ENCODE assay signal across 15 mouse cellular contexts in genomic region chr17:31817815-31818214, GRCm38 (mm10). TPM values are rescaled to one million over a fixed set of nuclear protein-coding genes. Genes with fewer than 3 reads are reported as not detected.
A peak's percentile ranks its signal among the peaks of the same experiment; 100 is the strongest.
DNase-seq lines count a peak whose midpoint lies in the region; ATAC-seq and TF ChIP-seq lines count a peak whose summit lies in the region.
"Had no signal": no experiment of that assay in that cellular context is flagged by ENCODE, and none has a peak within 500 bp of the region (broad histone marks: within the 10 kb centered on the region; RNA-seq: fewer than 3 reads in every experiment).

No protein-coding gene starts in this region.

- peak; percentile 11 for DNase-seq in gastrocnemius, adult 2 months
- DNase-seq in gastrocnemius, postnatal 4 days (ENCODE audit: low spot score in 2 of 2), result no peak
- peak; percentile 53 for DNase-seq in naive thymus-derived CD4-positive, alpha-beta T cell, adult 2 months (ENCODE audit: low read depth)
- DNase-seq in ovary, postnatal 36 days (ENCODE audit: low spot score), result no peak
- DNase-seq in kidney, adult 11 months, result no peak
- DNase-seq: gastrocnemius, postnatal 14 days; heart, postnatal 10 days; lung, embryonic 14.5 days; lung, postnatal 4 days had no signal

- no peak for TF ChIP-seq POLR2A in bone marrow, adult 2 months (IDR thresholded peaks at IDR 0.05; ENCODE audit: borderline replicate concordance, control insufficient read depth, low read depth, low read length)

- no peaks in the 10 kb centered on the region for H3K36me3 ChIP-seq in hindbrain, embryonic 15.5 days
- H3K36me3 ChIP-seq: embryonic facial prominence, embryonic 15.5 days; intestine, embryonic 15.5 days; liver, embryonic 12.5 days; neural tube, embryonic 12.5 days had no signal

- WGBS in bone marrow, adult 2 months, result 84% methylated on average over 1 of the region's 1 CpGs
- 96% methylated on average over 1 of the region's 1 CpGs for WGBS in hindbrain, embryonic 15.5 days

- H3K9me3 ChIP-seq in hindbrain, embryonic 15.5 days, result no peaks in the 10 kb centered on the region
- H3K9me3 ChIP-seq: embryonic facial prominence, embryonic 15.5 days; intestine, embryonic 15.5 days; liver, embryonic 12.5 days; neural tube, embryonic 12.5 days had no signal

- peaks cover 11% of the 10 kb centered on the region for H3K4me1 ChIP-seq in bone marrow, adult 2 months (ENCODE audit: control insufficient read depth, insufficient read depth, low read length)
- H3K4me1 ChIP-seq in hindbrain, embryonic 15.5 days (replicated peaks), result peaks cover 34% of the 10 kb centered on the region

- H3K9ac ChIP-seq in hindbrain, embryonic 15.5 days, result no peak overlapping the region
- H3K9ac ChIP-seq: embryonic facial prominence, embryonic 15.5 days; intestine, embryonic 15.5 days; liver, embryonic 12.5 days; lung, embryonic 14.5 days; neural tube, embryonic 12.5 days had no signal

- ATAC-seq in hindbrain, embryonic 15.5 days (ENCODE audit: low FRiP score, low read depth), result no peak
- ATAC-seq: intestine, embryonic 15.5 days; liver, embryonic 12.5 days had no signal

- H3K27me3 ChIP-seq in hindbrain, embryonic 15.5 days, result 0 out of 2 replicates have a peak, but pooled peaks cover 3% of the 10 kb centered on the region
- H3K27me3 ChIP-seq: embryonic facial prominence, embryonic 15.5 days; intestine, embryonic 15.5 days; neural tube, embryonic 12.5 days had no signal

- H3K4me3 ChIP-seq in gastrocnemius, adult 2 months, result no peak overlapping the region
- no peak overlapping the region for H3K4me3 ChIP-seq in bone marrow, adult 2 months (replicated peaks; ENCODE audit: control insufficient read depth, low read depth, low read length)
- H3K4me3 ChIP-seq in hindbrain, embryonic 15.5 days, result no peak overlapping the region
- H3K4me3 ChIP-seq: embryonic facial prominence, embryonic 15.5 days; intestine, embryonic 15.5 days; liver, embryonic 12.5 days; neural tube, embryonic 12.5 days had no signal

- H3K4me2 ChIP-seq in hindbrain, embryonic 15.5 days, result no peak overlapping the region
- H3K4me2 ChIP-seq: embryonic facial prominence, embryonic 15.5 days; intestine, embryonic 15.5 days; liver, embryonic 12.5 days; lung, embryonic 14.5 days; neural tube, embryonic 12.5 days had no signal

- H3K27ac ChIP-seq in gastrocnemius, adult 2 months, result no peak overlapping the region
- no peak overlapping the region for H3K27ac ChIP-seq in bone marrow, adult 2 months (ENCODE audit: control insufficient read depth, insufficient read depth, low read depth, low read length, poor library complexity)
- peak overlapping the region; percentile 78; the same call in 1 of the 2 replicates for H3K27ac ChIP-seq in hindbrain, embryonic 15.5 days (replicated peaks)
- H3K27ac ChIP-seq: embryonic facial prominence, embryonic 15.5 days; intestine, embryonic 15.5 days; liver, embryonic 12.5 days; neural tube, embryonic 12.5 days had no signal

- TF ChIP-seq CTCF in gastrocnemius, adult 2 months (IDR thresholded peaks at IDR 0.05), result no peak
- TF ChIP-seq CTCF in bone marrow, adult 2 months (IDR thresholded peaks at IDR 0.05; ENCODE audit: control insufficient read depth, insufficient read depth, low read length), result peak; percentile 20; the same call in 1 of the 2 replicates

- intact Hi-C loops in gastrocnemius, adult 2 months (cut with DNase I), result no loop called here

RNA-seq across cellular contexts. Expression of gene Sik1, which starts 37.8 kb away (rescaled TPM):
- total RNA-seq in gastrocnemius, adult 2 months (2021), result 10 to 100 TPM; 13.4 to 58.6 TPM
- total RNA-seq in gastrocnemius, postnatal 4 days (2021), result 10 to 100 TPM; 80.3 to 83.2 TPM
- 24.1 and 42.9 TPM in 2 replicates for polyA plus RNA-seq in bone marrow, adult 2 months (2011; ENCODE audit: insufficient read depth, insufficient read length, low replicate concordance, missing spikeins)
- polyA plus RNA-seq in hindbrain, embryonic 15.5 days (2015; fragmentation: Nextera tagmentation; extraction: Ambion mirVana), result 20.3 and 20.9 TPM in 2 replicates

Comparison
In these comparisons a context has a peak if more than half of its experiments do, and no peak if none do; other contexts are left out.
1. DNase-seq: peak in gastrocnemius, adult 2 months (single experiment) and naive thymus-derived CD4-positive, alpha-beta T cell, adult 2 months (single experiment); none in gastrocnemius, postnatal 4 days (0 of 2), ovary, postnatal 36 days (single experiment) and kidney, adult 11 months (single experiment).